Mouse (Mus musculus): ENCODE measurements at regions not wholly inside any gene's neighbourhood (a gene's known extent, or its start where the extent isn't known, plus 50 kb on each side); places are given as distances from the start of the nearest gene placed in this dataset.

DNA sequence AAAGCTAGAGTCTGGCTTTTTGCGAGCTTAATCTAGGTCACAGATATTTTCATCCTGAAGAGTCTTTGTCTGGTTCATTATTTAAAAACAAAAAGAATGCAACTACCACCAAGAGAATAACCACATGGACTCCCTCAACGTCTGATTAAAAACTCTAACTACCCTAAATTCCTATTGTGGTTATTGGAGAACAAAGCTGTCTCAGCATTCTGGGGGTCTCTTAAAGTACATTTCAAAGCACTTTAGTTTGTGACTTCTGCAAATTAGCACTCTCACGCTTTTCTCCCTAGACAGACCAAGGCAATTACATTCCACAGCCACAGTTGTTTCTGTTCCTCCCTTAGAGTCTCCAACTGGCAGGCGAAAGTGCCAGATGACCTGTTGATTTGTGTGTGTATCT, 2487.6 kb upstream of the 5930422O12Rik start:
- TF ChIP-seq CTCF (IDR thresholded peaks at IDR 0.05; ENCODE audit: low read depth, low read length): no peak
- no peak for TF ChIP-seq POLR2A (IDR thresholded peaks at IDR 0.05; ENCODE audit: borderline replicate concordance, low read depth, low read length)
